Mouse (Mus musculus): ENCODE results near the gene Mrpl34. TPM values are rescaled to one million over a fixed set of nuclear protein-coding genes. Genes with fewer than 3 reads are reported as not detected.
"Not testable (repeated sequence)": the region's sequence is repeated elsewhere in the genome, so short reads cannot be mapped to it uniquely, and the experiment has no call there.

The Mrpl34 gene
- polyA plus RNA-seq (2015; fragmentation: Nextera tagmentation; extraction: Ambion mirVana): 224 and 234 TPM in 2 replicates

- ATAC-seq: peak; percentile 84
- H3K4me3 ChIP-seq (ENCODE audit: low read length): peak within 1 kb of the TSS; percentile 81
- H3K9me3 ChIP-seq (ENCODE audit: control insufficient read depth, low read length): no peaks in the 10 kb centered on the region
- H3K27me3 ChIP-seq (replicated peaks; ENCODE audit: control insufficient read depth, insufficient read depth, low read length): no peaks in the 10 kb centered on the region
- peak within 1 kb of the TSS; percentile 85 for H3K27ac ChIP-seq (ENCODE audit: low read length)
- peak within 1 kb of the TSS; percentile 89 for H3K4me2 ChIP-seq (ENCODE audit: low read depth, low read length)
- H3K4me1 ChIP-seq (ENCODE audit: control insufficient read depth, insufficient read depth, low read length): peaks cover 26% of the 10 kb centered on the region
- WGBS: under 1% methylated on average over 59 of the region's 59 CpGs
- H3K36me3 ChIP-seq (ENCODE audit: control insufficient read depth, insufficient read depth, low read length): peaks cover 7% of the 10 kb centered on the region
- peak within 1 kb of the TSS; percentile 75 for H3K9ac ChIP-seq (ENCODE audit: low read depth, low read length)
Observed at GRCm38 (mm10) chr8:71464513-71465500, at the start of gene Mrpl34. Mrpl34 (plus strand) TSS chr8:71464959.

- Histone ChIP-seq H3K9ac (ENCODE audit: low read depth, low read length) (no peak overlapping the region), H3K9me3 (ENCODE audit: control insufficient read depth, low read length) (no peaks in the 10 kb centered on the region), H3K27me3 (replicated peaks; ENCODE audit: control insufficient read depth, insufficient read depth, low read length) (no peaks in the 10 kb centered on the region), H3K27ac (ENCODE audit: low read length) (no peak overlapping the region), H3K4me2 (ENCODE audit: low read depth, low read length) (no peak overlapping the region), H3K36me3 (ENCODE audit: control insufficient read depth, insufficient read depth, low read length) (no peaks in the 10 kb centered on the region), H3K4me3 (ENCODE audit: low read length) (no peak overlapping the region), H3K4me1 (ENCODE audit: control insufficient read depth, insufficient read depth, low read length) (no peaks in the 10 kb centered on the region)
- no peak for ATAC-seq
Observed at GRCm38 (mm10) chr8:71422121-71422520, 42.6 kb upstream of the Mrpl34 start.

GRCm38 (mm10) chr8:71432935-71433334 is 31.8 kb upstream of the Mrpl34 start:
- WGBS: 78% methylated on average over 1 of the region's 1 CpGs
- not testable (repeated sequence) for H3K9me3 ChIP-seq (ENCODE audit: control insufficient read depth, low read length)

GRCm38 (mm10) chr8:71437041-71437440 is 27.7 kb upstream of the Mrpl34 start:
- no peaks in the 10 kb centered on the region for H3K9me3 ChIP-seq (ENCODE audit: control insufficient read depth, low read length)
- ATAC-seq: no peak
- no peak overlapping the region for H3K27ac ChIP-seq (ENCODE audit: low read length)
- WGBS: 50% methylated on average over 3 of the region's 3 CpGs
- no peaks in the 10 kb centered on the region for H3K4me1 ChIP-seq (ENCODE audit: control insufficient read depth, insufficient read depth, low read length)
- H3K4me3 ChIP-seq (ENCODE audit: low read length): no peak overlapping the region
- H3K9ac ChIP-seq (ENCODE audit: low read depth, low read length): no peak overlapping the region
- no peaks in the 10 kb centered on the region for H3K36me3 ChIP-seq (ENCODE audit: control insufficient read depth, insufficient read depth, low read length)
- H3K27me3 ChIP-seq (replicated peaks; ENCODE audit: control insufficient read depth, insufficient read depth, low read length): peaks cover 3% of the 10 kb centered on the region; the same call in 1 of the 2 replicates
- no peak overlapping the region for H3K4me2 ChIP-seq (ENCODE audit: low read depth, low read length)

More at GRCm38 (mm10) chr8:71432935-71433334, 31.8 kb upstream of the Mrpl34 start:
- H3K27ac ChIP-seq (ENCODE audit: low read length); H3K9ac ChIP-seq (ENCODE audit: low read depth, low read length); H3K36me3 ChIP-seq (ENCODE audit: control insufficient read depth, insufficient read depth, low read length); H3K4me2 ChIP-seq (ENCODE audit: low read depth, low read length); ATAC-seq; H3K27me3 ChIP-seq (replicated peaks; ENCODE audit: control insufficient read depth, insufficient read depth, low read length); H3K4me1 ChIP-seq (ENCODE audit: control insufficient read depth, insufficient read depth, low read length); H3K4me3 ChIP-seq (ENCODE audit: low read length): not testable (repeated sequence)

GRCm38 (mm10) chr8:71441404-71441803 is 23.4 kb upstream of the Mrpl34 start:
- ATAC-seq: no peak
- WGBS: under 1% methylated on average over 7 of the region's 7 CpGs

GRCm38 (mm10) chr8:71445096-71445495 is 19.7 kb upstream of the Mrpl34 start:
- Histone ChIP-seq H3K9me3 (ENCODE audit: control insufficient read depth, low read length) (no peaks in the 10 kb centered on the region), H3K4me3 (ENCODE audit: low read length) (no peak overlapping the region), H3K4me2 (ENCODE audit: low read depth, low read length) (no peak overlapping the region), H3K36me3 (ENCODE audit: control insufficient read depth, insufficient read depth, low read length) (no peaks in the 10 kb centered on the region), H3K27ac (ENCODE audit: low read length) (no peak overlapping the region), H3K27me3 (replicated peaks; ENCODE audit: control insufficient read depth, insufficient read depth, low read length) (peaks cover 4% of the 10 kb centered on the region; the same call in 1 of the 2 replicates), H3K4me1 (ENCODE audit: control insufficient read depth, insufficient read depth, low read length) (no peaks in the 10 kb centered on the region), H3K9ac (ENCODE audit: low read depth, low read length) (no peak overlapping the region)
- no peak for ATAC-seq
- 81% methylated on average over 7 of the region's 7 CpGs for whole genome bisulfite sequencing

More at GRCm38 (mm10) chr8:71441404-71441803, 23.4 kb upstream of the Mrpl34 start:
- no peaks in the 10 kb centered on the region for H3K36me3 ChIP-seq (ENCODE audit: control insufficient read depth, insufficient read depth, low read length)
- no peak overlapping the region for H3K9ac ChIP-seq (ENCODE audit: low read depth, low read length)
- H3K9me3 ChIP-seq (ENCODE audit: control insufficient read depth, low read length): no peaks in the 10 kb centered on the region
- H3K27ac ChIP-seq (ENCODE audit: low read length): no peak overlapping the region
- no peaks in the 10 kb centered on the region for H3K4me1 ChIP-seq (ENCODE audit: control insufficient read depth, insufficient read depth, low read length)
- H3K4me2 ChIP-seq (ENCODE audit: low read depth, low read length): no peak overlapping the region
- no peak overlapping the region for H3K4me3 ChIP-seq (ENCODE audit: low read length)
- H3K27me3 ChIP-seq (replicated peaks; ENCODE audit: control insufficient read depth, insufficient read depth, low read length): peaks cover 4% of the 10 kb centered on the region; the same call in 1 of the 2 replicates

- no peaks in the 10 kb centered on the region for H3K9me3 ChIP-seq (ENCODE audit: control insufficient read depth, low read length)
Observed at GRCm38 (mm10) chr8:71451337-71451736, 13.4 kb upstream of the Mrpl34 start.

GRCm38 (mm10) chr8:71451777-71452176 is 13.0 kb upstream of the Mrpl34 start:
- no peak overlapping the region for H3K4me2 ChIP-seq (ENCODE audit: low read depth, low read length)
- H3K9me3 ChIP-seq (ENCODE audit: control insufficient read depth, low read length): no peaks in the 10 kb centered on the region
- H3K9ac ChIP-seq (ENCODE audit: low read depth, low read length): no peak overlapping the region
- no peak overlapping the region for H3K27ac ChIP-seq (ENCODE audit: low read length)
- H3K36me3 ChIP-seq (ENCODE audit: control insufficient read depth, insufficient read depth, low read length): no peaks in the 10 kb centered on the region
- ATAC-seq: no peak
- no peaks in the 10 kb centered on the region for H3K27me3 ChIP-seq (replicated peaks; ENCODE audit: control insufficient read depth, insufficient read depth, low read length)
- H3K4me3 ChIP-seq (ENCODE audit: low read length): no peak overlapping the region
- no peaks in the 10 kb centered on the region for H3K4me1 ChIP-seq (ENCODE audit: control insufficient read depth, insufficient read depth, low read length)
- 44% methylated on average over 11 of the region's 11 CpGs for WGBS

More at GRCm38 (mm10) chr8:71451337-71451736, 13.4 kb upstream of the Mrpl34 start:
- no peak for ATAC-seq
- no peak overlapping the region for H3K4me3 ChIP-seq (ENCODE audit: low read length)
- H3K27me3 ChIP-seq (replicated peaks; ENCODE audit: control insufficient read depth, insufficient read depth, low read length): no peaks in the 10 kb centered on the region
- H3K27ac ChIP-seq (ENCODE audit: low read length): no peak overlapping the region
- no peaks in the 10 kb centered on the region for H3K4me1 ChIP-seq (ENCODE audit: control insufficient read depth, insufficient read depth, low read length)
- 61% methylated on average over 4 of the region's 4 CpGs for WGBS
- no peaks in the 10 kb centered on the region for H3K36me3 ChIP-seq (ENCODE audit: control insufficient read depth, insufficient read depth, low read length)
- H3K4me2 ChIP-seq (ENCODE audit: low read depth, low read length): no peak overlapping the region
- no peak overlapping the region for H3K9ac ChIP-seq (ENCODE audit: low read depth, low read length)

- no peak overlapping the region for H3K4me2 ChIP-seq (ENCODE audit: low read depth, low read length)
- H3K27ac ChIP-seq (ENCODE audit: low read length): no peak overlapping the region
- H3K9me3 ChIP-seq (ENCODE audit: control insufficient read depth, low read length): no peaks in the 10 kb centered on the region
- ATAC-seq: no peak
- H3K9ac ChIP-seq (ENCODE audit: low read depth, low read length): no peak overlapping the region
- no peak overlapping the region for H3K4me3 ChIP-seq (ENCODE audit: low read length)
- WGBS: 61% methylated on average over 2 of the region's 2 CpGs
- H3K4me1 ChIP-seq (ENCODE audit: control insufficient read depth, insufficient read depth, low read length): no peaks in the 10 kb centered on the region
- no peaks in the 10 kb centered on the region for H3K27me3 ChIP-seq (replicated peaks; ENCODE audit: control insufficient read depth, insufficient read depth, low read length)
- no peaks in the 10 kb centered on the region for H3K36me3 ChIP-seq (ENCODE audit: control insufficient read depth, insufficient read depth, low read length)
Observed at GRCm38 (mm10) chr8:71452669-71453068, 12.1 kb upstream of the Mrpl34 start.
